Mouse (Mus musculus): Measurements from ENCODE around the gene Wnt9b.

DNA sequence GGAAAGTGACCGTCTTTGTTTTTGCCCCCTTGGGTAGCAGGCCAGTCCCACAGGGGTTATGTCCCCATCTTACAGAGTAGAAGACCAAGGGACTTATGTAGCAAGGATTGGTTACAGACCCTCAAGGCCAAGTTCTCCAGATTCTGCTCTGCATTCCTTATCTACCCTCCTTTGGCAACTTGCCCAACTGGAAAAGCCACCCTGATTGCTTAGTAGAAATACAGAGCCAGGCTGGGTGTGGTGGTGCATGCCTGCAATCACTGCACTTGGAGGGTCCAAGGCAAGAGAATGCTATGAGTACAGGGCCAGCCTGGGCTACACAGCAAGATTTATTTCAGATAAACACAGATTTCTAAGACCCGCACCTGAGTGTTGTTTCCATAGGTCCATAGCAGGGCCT, 15.7 kb downstream of the Wnt9b start:
- TF ChIP-seq CTCF (IDR thresholded peaks at IDR 0.05; ENCODE audit: low read depth) (no peak), EP300 (IDR thresholded peaks at IDR 0.05; ENCODE audit: low read depth) (no peak)
